Mouse (Mus musculus): ENCODE data around the gene Igdcc3. TPM values are rescaled to one million over a fixed set of nuclear protein-coding genes. Genes with fewer than 3 reads are reported as not detected.

The Igdcc3 gene
- polyA plus RNA-seq, 2 experiments = 1.1 to 1.2 TPM

GRCm38 (mm10) chr9:65178336-65179213 is 37.6 kb downstream of the Igdcc3 start:
- Histone ChIP-seq H3K4me2 (replicated peaks; ENCODE audit: low read depth, low read length, severe bottlenecking) (0 out of 2 replicates have a peak overlapping the region, but pooled peaks have one; percentile 5), H3K9me3 (ENCODE audit: control insufficient read depth, low read length) (no peaks in the 10 kb centered on the region), H3K4me1 (ENCODE audit: control insufficient read depth, insufficient read depth, low read length) (peaks cover 15% of the 10 kb centered on the region), H3K27me3 (ENCODE audit: control insufficient read depth, insufficient read depth, low read length) (peaks cover 18% of the 10 kb centered on the region), H3K4me3 (replicated peaks; ENCODE audit: low read length) (no peak overlapping the region), H3K36me3 (ENCODE audit: control insufficient read depth, insufficient read depth, low read length) (no peaks in the 10 kb centered on the region), H3K9ac (ENCODE audit: low read depth, low read length, severe bottlenecking) (peak overlapping the region; percentile 28; the same call in 1 of the 2 replicates), H3K27ac (replicated peaks; ENCODE audit: low read depth, low read length) (no peak overlapping the region)
- ATAC-seq (ENCODE audit: low FRiP score, low read depth) = peak; percentile 42; the same call in 1 of the 2 replicates
- no peak for TF ChIP-seq POLR2A (IDR thresholded peaks at IDR 0.05; ENCODE audit: borderline replicate concordance, extremely low read depth, insufficient read depth, insufficient read length)
- 11% methylated on average over 22 of the region's 22 CpGs for WGBS
- no peak for DNase-seq (ENCODE audit: low spot score)

- H3K36me3 ChIP-seq (ENCODE audit: control insufficient read depth, insufficient read depth, low read length) = no peaks in the 10 kb centered on the region
- no peak overlapping the region for H3K4me3 ChIP-seq (replicated peaks; ENCODE audit: low read length)
- no peak for TF ChIP-seq POLR2A (IDR thresholded peaks at IDR 0.05; ENCODE audit: borderline replicate concordance, extremely low read depth, insufficient read depth, insufficient read length)
- H3K27me3 ChIP-seq (ENCODE audit: control insufficient read depth, insufficient read depth, low read length) = peaks cover 14% of the 10 kb centered on the region
- H3K4me2 ChIP-seq (replicated peaks; ENCODE audit: low read depth, low read length, severe bottlenecking) = peak overlapping the region; percentile 29; the same call in 1 of the 2 replicates
- H3K4me1 ChIP-seq (ENCODE audit: control insufficient read depth, insufficient read depth, low read length) = peaks cover 15% of the 10 kb centered on the region
- peak overlapping the region; percentile 31; the same call in 1 of the 2 replicates for H3K9ac ChIP-seq (ENCODE audit: low read depth, low read length, severe bottlenecking)
- ATAC-seq (ENCODE audit: low FRiP score, low read depth) (no peak), DNase-seq (ENCODE audit: low spot score) (no peak)
- no peaks in the 10 kb centered on the region for H3K9me3 ChIP-seq (ENCODE audit: control insufficient read depth, low read length)
- 25% methylated on average over 17 of the region's 17 CpGs for WGBS
- H3K27ac ChIP-seq (replicated peaks; ENCODE audit: low read depth, low read length) = no peak overlapping the region
Measured at GRCm38 (mm10) chr9:65179817-65180624, 39.0 kb downstream of the Igdcc3 start.

DNA sequence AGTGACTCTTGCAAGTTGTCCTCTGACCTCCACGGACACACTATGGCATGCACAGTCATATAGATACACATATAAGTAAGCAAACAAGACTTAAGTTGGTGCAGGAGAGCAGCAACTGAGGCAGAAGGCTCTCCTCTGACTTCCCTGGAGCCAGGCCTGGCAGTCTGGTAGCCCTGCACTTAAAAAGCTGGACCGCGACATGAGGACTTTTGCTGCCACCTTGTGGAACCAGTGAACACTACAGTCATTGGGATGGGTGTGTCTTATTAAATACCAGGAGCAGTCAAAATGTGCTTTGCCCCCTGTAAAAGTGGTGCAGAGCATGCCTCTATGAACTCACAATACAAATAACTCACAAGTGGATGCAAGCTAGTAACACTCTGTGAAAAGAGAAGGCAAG is 47.6 kb downstream of the Igdcc3 start:
- Histone ChIP-seq H3K4me2 (replicated peaks; ENCODE audit: low read depth, low read length, severe bottlenecking) (no peak overlapping the region), H3K9ac (ENCODE audit: low read depth, low read length, severe bottlenecking) (no peak overlapping the region), H3K9me3 (ENCODE audit: control insufficient read depth, low read length) (no peaks in the 10 kb centered on the region), H3K27ac (replicated peaks; ENCODE audit: low read depth, low read length) (no peak overlapping the region), H3K36me3 (ENCODE audit: control insufficient read depth, insufficient read depth, low read length) (no peaks in the 10 kb centered on the region), H3K4me3 (replicated peaks; ENCODE audit: low read length) (no peak overlapping the region), H3K27me3 (ENCODE audit: control insufficient read depth, insufficient read depth, low read length) (no peaks in the 10 kb centered on the region), H3K4me1 (ENCODE audit: control insufficient read depth, insufficient read depth, low read length) (no peaks in the 10 kb centered on the region; the same call in 1 of the 2 replicates)
- ATAC-seq (ENCODE audit: low FRiP score, low read depth) = peak; percentile 51; the same call in 1 of the 2 replicates
- WGBS = 3% methylated on average over 3 of the region's 3 CpGs
- no peak for TF ChIP-seq POLR2A (IDR thresholded peaks at IDR 0.05; ENCODE audit: borderline replicate concordance, extremely low read depth, insufficient read depth, insufficient read length)
- peak; percentile 89 for DNase-seq (ENCODE audit: low spot score)

DNA sequence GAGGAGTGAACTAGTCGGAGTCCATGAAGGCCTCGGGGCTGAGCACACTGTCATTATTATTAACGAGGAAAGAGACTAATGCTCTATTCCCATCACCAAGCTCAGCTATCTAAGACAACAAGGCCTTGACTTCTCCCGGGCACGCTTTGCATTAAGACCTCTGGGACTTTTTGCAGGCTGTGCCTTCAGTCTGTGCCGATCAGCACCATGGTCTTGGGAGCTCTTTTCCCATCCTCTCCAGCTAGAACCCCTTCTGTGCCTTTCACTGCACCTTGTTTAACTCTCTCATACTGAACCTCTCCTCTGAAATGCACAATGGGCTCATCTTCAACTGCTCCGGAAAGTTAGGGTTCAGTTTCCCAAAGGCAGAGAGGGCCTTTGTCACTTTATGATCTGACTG is 49.3 kb downstream of the Igdcc3 start:
- WGBS = 46% methylated on average over 7 of the region's 7 CpGs
- Histone ChIP-seq H3K27ac (replicated peaks; ENCODE audit: low read depth, low read length) (no peak overlapping the region), H3K9me3 (ENCODE audit: control insufficient read depth, low read length) (no peaks in the 10 kb centered on the region), H3K4me3 (replicated peaks; ENCODE audit: low read length) (no peak overlapping the region), H3K27me3 (ENCODE audit: control insufficient read depth, insufficient read depth, low read length) (no peaks in the 10 kb centered on the region), H3K9ac (ENCODE audit: low read depth, low read length, severe bottlenecking) (no peak overlapping the region), H3K36me3 (ENCODE audit: control insufficient read depth, insufficient read depth, low read length) (no peaks in the 10 kb centered on the region), H3K4me1 (ENCODE audit: control insufficient read depth, insufficient read depth, low read length) (peaks cover 5% of the 10 kb centered on the region), H3K4me2 (replicated peaks; ENCODE audit: low read depth, low read length, severe bottlenecking) (no peak overlapping the region)
- ATAC-seq (ENCODE audit: low FRiP score, low read depth) (no peak), DNase-seq (ENCODE audit: low spot score) (no peak)
- TF ChIP-seq POLR2A (IDR thresholded peaks at IDR 0.05; ENCODE audit: borderline replicate concordance, extremely low read depth, insufficient read depth, insufficient read length) = no peak

DNA sequence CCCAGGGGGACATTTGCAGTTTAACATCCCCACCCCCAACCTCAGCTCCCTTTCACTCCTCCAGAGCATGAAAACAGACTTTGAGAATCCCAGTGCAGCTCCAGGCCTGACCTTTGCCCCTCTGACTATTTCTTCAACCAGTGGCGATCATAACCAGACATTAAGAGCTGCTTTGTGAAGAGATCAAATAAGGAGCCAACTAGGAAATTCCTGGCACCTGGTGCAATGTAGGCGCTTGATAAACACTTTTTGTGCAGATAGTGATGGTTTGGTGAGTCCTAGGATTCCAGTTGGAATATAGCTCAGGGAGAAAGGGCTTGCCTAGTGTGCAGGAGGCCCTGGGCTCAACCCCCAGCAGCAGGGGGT is 50.4 kb downstream of the Igdcc3 start:
- H3K9ac ChIP-seq (ENCODE audit: low read depth, low read length, severe bottlenecking) = no peak overlapping the region
- H3K27me3 ChIP-seq (ENCODE audit: control insufficient read depth, insufficient read depth, low read length) = no peaks in the 10 kb centered on the region
- no peak for TF ChIP-seq POLR2A (IDR thresholded peaks at IDR 0.05; ENCODE audit: borderline replicate concordance, extremely low read depth, insufficient read depth, insufficient read length)
- 27% methylated on average over 2 of the region's 2 CpGs for WGBS
- no peaks in the 10 kb centered on the region for H3K9me3 ChIP-seq (ENCODE audit: control insufficient read depth, low read length)
- no peak for ATAC-seq (ENCODE audit: low FRiP score, low read depth)
- DNase-seq (ENCODE audit: low spot score) = no peak
- no peak overlapping the region for H3K4me3 ChIP-seq (replicated peaks; ENCODE audit: low read length)
- no peak overlapping the region for H3K4me2 ChIP-seq (replicated peaks; ENCODE audit: low read depth, low read length, severe bottlenecking)
- H3K27ac ChIP-seq (replicated peaks; ENCODE audit: low read depth, low read length) = no peak overlapping the region
- H3K36me3 ChIP-seq (ENCODE audit: control insufficient read depth, insufficient read depth, low read length) = no peaks in the 10 kb centered on the region
- peaks cover 10% of the 10 kb centered on the region for H3K4me1 ChIP-seq (ENCODE audit: control insufficient read depth, insufficient read depth, low read length)
